Mouse (Mus musculus) liver, embryonic 13.5 days (tissue): ENCODE measurements around the gene Troap. TPM values are rescaled to one million over a fixed set of nuclear protein-coding genes. Genes with fewer than 3 reads are reported as not detected.
A peak's percentile ranks its signal among the peaks of the same experiment; 100 is the strongest.
"Not testable (repeated sequence)": the region's sequence is repeated elsewhere in the genome, so short reads cannot be mapped to it uniquely, and the experiment has no call there.

Experiments used
- ATAC-seq: fragments of 200-750 bp; cut with Nextera tagmentation; 2 replicates; pipeline ENCODE4 v1.8.0; 2017; ENCODE audit warnings: low read depth, mild to moderate bottlenecking, moderate number of reproducible peaks, moderate library complexity
- DNase-seq: peaks from one replicate; pipeline ENCODE4 v3.0.0; 2022
- H3K27ac ChIP-seq: fragments of 300-500 bp; sonication (generic); 2 replicates; pipeline ENCODE4 v1.5.1; 2015; ENCODE audit warnings: moderate library complexity, mild to moderate bottlenecking, inconsistent platforms
- H3K27me3 ChIP-seq: fragments of 300-500 bp; sonication (generic); 2 replicates; pipeline ENCODE4 v1.6.1; 2015; ENCODE audit warnings: mild to moderate bottlenecking, inconsistent platforms
- H3K36me3 ChIP-seq: fragments of 300-500 bp; sonication (generic); 2 replicates; pipeline ENCODE4 v1.6.1; 2015; ENCODE audit warnings: mild to moderate bottlenecking, inconsistent platforms
- H3K4me1 ChIP-seq: fragments of 300-500 bp; sonication (generic); replicated peaks from 2 replicates; pipeline ENCODE4 v1.6.1; 2015; ENCODE audit warnings: inconsistent platforms
- H3K4me2 ChIP-seq: fragments of 300-500 bp; sonication (generic); 2 replicates; pipeline ENCODE4 v1.6.1; 2015; ENCODE audit warnings: inconsistent platforms, mild to moderate bottlenecking, moderate library complexity
- H3K4me3 ChIP-seq: fragments of 300-500 bp; sonication (generic); replicated peaks from 2 replicates; pipeline ENCODE4 v1.5.1; 2015; ENCODE audit warnings: mild to moderate bottlenecking, inconsistent platforms
- H3K9ac ChIP-seq: fragments of 300-500 bp; sonication (generic); 2 replicates; pipeline ENCODE4 v1.6.1; 2015; ENCODE audit warnings: mild to moderate bottlenecking, inconsistent platforms
- H3K9me3 ChIP-seq: fragments of 300-500 bp; sonication (generic); replicated peaks from 2 replicates; pipeline ENCODE4 v1.6.1; 2016; ENCODE audit warnings: inconsistent platforms
- WGBS: fragments of 180-500 bp; shearing (Covaris S2); methylation state at CpG from one replicate; pipeline ENCODE4 v1.1.7; 2015; ENCODE audit not compliant: insufficient replicate concordance; 5-methylcytosine and 5-hydroxymethylcytosine counted together
- polyA plus RNA-seq: library from polyadenylated mRNA; unstranded; fragments of >200 nt; fragmentation: Nextera tagmentation; extraction: Ambion mirVana; gene quantifications from 2 replicates; pipeline ENCODE4 v1.2.1, GENCODE M21; 2015

The Troap gene
- polyA plus RNA-seq, 1 experiment from 2014 or later = 14.5 TPM

DNA sequence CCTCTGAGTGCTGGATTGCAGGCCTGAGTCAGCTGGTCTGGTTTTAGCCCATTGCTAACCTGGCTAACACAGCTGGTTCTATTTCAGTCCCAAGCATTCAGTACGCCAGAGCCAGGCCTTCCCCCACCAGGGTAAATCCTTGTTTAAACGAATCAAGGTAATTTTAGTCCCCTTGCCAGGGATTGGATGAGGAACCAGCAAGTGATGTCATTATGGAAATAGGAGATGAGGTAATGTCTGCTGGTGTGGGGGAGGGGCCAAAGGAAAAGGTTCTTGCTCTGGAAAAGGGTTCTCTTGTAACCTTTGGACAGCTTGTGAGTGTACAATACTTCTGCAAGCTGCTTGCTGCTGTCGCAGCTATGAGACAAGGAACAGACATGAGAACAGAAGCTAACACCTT, 29.5 kb upstream of the Troap start:
- peaks cover 20% of the 10 kb centered on the region for H3K4me1 ChIP-seq
- WGBS = 62% methylated on average over 3 of the region's 3 CpGs
- ATAC-seq = no peak
- H3K36me3 ChIP-seq = no peaks in the 10 kb centered on the region
- no peak overlapping the region for H3K9ac ChIP-seq
- H3K4me3 ChIP-seq = no peak overlapping the region
- H3K9me3 ChIP-seq = no peaks in the 10 kb centered on the region
- no peak for DNase-seq
- peaks cover 10% of the 10 kb centered on the region; the same call in 1 of the 2 replicates for H3K27me3 ChIP-seq
- H3K27ac ChIP-seq = no peak overlapping the region
- H3K4me2 ChIP-seq = no peak overlapping the region

DNA sequence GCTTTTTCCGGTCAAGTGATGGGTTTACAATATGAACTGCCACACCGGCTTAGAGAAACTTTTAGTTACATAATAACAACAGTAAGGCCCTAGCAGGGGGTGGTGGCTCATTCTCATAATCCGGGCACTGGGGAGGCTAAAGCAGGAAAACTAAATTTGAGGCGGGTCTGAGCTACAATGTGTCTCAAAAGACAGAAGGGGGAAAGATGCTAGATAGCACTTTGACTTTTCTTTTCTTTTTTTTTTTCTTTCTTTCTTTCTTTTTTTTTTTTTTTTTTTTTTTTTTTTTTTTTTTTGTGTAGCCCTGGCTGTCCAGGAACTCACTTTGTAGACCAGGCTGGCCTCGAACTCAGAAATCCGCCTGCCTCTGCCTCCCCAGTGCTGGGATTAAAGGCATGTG, 28.6 kb upstream of the Troap start:
- peaks cover 15% of the 10 kb centered on the region for H3K27me3 ChIP-seq
- not testable (repeated sequence) for H3K4me3 ChIP-seq, H3K36me3 ChIP-seq, ATAC-seq, H3K4me2 ChIP-seq, H3K9me3 ChIP-seq, DNase-seq, H3K27ac ChIP-seq, H3K9ac ChIP-seq
- WGBS = 64% methylated on average over 6 of the region's 6 CpGs
- H3K4me1 ChIP-seq = peaks cover 14% of the 10 kb centered on the region

DNA sequence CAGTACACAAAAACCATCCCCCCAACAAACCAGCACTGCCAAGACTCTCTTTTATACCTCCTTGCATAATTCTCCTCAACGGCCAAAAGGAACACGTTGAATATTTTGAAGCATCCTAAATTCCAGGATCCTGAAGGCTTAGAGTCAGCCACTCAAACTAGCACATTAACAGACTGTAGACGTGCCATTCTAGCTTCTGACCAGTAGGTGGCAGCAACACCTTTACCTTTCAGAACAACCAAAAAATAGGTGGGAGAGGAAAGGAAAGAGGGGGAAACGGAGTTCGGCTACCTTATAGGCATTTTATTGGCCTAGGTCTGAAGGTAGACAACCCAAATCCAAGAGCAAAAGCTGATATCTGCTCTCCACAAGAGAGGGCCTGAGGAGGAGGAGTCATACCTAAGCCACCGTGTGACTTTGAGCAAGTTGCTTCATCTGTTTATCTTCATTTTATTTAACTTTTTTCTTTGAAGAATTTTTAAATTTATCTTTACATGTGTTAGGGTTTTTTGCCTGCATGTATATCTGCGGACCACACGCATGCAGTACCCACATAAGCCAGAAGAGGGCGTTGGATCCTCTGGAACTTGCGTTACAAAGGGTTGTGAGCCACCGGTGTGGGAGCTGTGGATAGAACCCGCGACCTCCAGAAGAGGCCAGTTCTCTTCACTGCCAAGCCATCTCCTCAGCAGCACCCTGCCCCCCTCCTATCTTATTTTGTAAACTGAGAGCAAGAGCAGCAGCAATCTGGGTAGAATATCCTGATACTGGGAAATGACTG, 24.7 kb upstream of the Troap start:
- Histone ChIP-seq H3K27me3 (peaks cover 49% of the 10 kb centered on the region), H3K4me1 (0 out of 2 replicates have a peak, but pooled peaks cover 7% of the 10 kb centered on the region), H3K9me3 (no peaks in the 10 kb centered on the region)

DNA sequence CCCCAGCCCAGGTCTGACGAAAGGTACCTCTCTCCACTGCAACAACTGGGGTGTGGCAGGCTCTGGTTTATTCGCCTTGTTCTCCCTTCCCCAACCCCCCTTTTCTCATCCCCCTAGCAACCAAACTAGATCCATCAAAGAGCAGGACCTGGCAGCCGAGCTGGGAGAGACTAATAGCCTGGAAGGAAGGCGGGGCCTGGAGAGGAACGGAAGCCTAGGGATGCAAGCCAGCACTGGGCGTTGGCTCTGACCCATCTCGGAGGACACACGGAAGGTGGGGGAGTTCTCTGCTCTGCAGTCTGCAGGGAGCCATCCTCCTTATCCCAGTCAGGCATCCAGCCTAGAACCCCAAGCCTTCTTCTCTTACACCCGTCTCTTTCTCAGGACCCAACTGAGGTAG, 21.0 kb upstream of the Troap start:
- peaks cover 79% of the 10 kb centered on the region for H3K27me3 ChIP-seq
- ATAC-seq (no peak), DNase-seq (no peak)
- H3K4me1 ChIP-seq = peaks cover 18% of the 10 kb centered on the region
- H3K27ac ChIP-seq = no peak overlapping the region
- no peak overlapping the region for H3K4me3 ChIP-seq
- no peak overlapping the region for H3K4me2 ChIP-seq
- H3K9ac ChIP-seq = no peak overlapping the region
- no peaks in the 10 kb centered on the region for H3K36me3 ChIP-seq
- no peaks in the 10 kb centered on the region for H3K9me3 ChIP-seq
- 23% methylated on average over 9 of the region's 9 CpGs for WGBS

More for the DNA sequence above, 24.7 kb upstream of the Troap start:
- H3K4me2 ChIP-seq = no peak overlapping the region
- H3K9ac ChIP-seq = no peak overlapping the region
- no peak overlapping the region for H3K4me3 ChIP-seq
- 25% methylated on average over 13 of the region's 13 CpGs for WGBS
- ATAC-seq (no peak), DNase-seq (no peak)
- no peak overlapping the region for H3K27ac ChIP-seq
- H3K36me3 ChIP-seq = no peaks in the 10 kb centered on the region

DNA sequence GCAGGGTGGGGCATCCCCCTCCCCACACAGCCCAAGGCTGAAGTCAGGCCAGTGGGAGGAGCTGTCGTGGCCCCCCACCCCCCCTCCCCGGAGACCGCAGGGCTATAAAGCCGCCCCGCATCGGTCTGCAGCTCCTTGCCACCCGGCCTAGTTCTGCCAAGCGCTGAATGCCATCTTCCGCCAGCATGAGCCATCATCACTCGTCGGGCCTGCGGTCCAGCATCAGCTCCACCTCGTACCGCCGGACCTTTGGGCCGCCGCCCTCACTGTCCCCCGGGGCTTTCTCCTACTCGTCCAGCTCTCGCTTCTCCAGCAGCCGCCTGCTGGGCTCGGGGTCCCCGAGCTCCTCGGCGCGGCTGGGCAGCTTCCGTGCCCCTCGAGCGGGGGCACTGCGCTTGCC, 19.3 kb upstream of the Troap start, which contains the start of gene Prph:
TSS of gene Prph (plus strand) at position 135 of the 400 bp plus-strand sequence.
- ATAC-seq = no peak
- Histone ChIP-seq H3K9ac (no peak within 1 kb of the TSS), H3K4me2 (peak within 1 kb of the TSS; percentile 50), H3K27ac (no peak within 1 kb of the TSS), H3K4me3 (peak within 1 kb of the TSS; percentile 39), H3K27me3 (peaks cover 96% of the 10 kb centered on the region), H3K9me3 (no peaks in the 10 kb centered on the region), H3K4me1 (peaks cover 18% of the 10 kb centered on the region), H3K36me3 (no peaks in the 10 kb centered on the region)
- WGBS = 4% methylated on average over 30 of the region's 30 CpGs
- DNase-seq = no peak

DNA sequence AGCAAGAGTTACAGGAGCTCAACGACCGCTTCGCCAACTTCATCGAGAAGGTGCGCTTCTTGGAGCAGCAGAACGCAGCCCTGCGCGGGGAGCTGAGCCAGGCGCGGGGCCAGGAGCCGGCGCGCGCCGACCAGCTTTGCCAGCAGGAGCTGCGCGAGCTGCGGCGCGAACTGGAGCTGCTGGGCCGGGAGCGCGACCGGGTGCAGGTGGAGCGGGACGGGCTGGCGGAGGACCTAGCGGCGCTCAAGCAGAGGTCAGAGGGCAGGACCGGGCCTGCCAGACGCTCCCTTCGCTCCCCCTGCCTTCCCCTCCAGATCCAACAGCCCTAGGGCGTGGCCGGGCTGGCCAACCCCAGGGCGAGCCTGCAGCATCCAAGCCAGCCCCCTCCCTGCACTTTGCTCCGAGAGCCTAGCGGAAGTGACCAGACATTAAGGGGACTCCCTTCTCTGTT, 18.8 kb upstream of the Troap start:
- Histone ChIP-seq H3K9ac (no peak overlapping the region), H3K4me2 (peak overlapping the region; percentile 50), H3K4me1 (peaks cover 15% of the 10 kb centered on the region), H3K27ac (no peak overlapping the region), H3K27me3 (peaks cover 98% of the 10 kb centered on the region), H3K9me3 (no peaks in the 10 kb centered on the region), H3K36me3 (no peaks in the 10 kb centered on the region), H3K4me3 (peak overlapping the region; percentile 39)
- DNase-seq (no peak), ATAC-seq (peak; percentile 37)
- WGBS = under 1% methylated on average over 37 of the region's 37 CpGs

DNA sequence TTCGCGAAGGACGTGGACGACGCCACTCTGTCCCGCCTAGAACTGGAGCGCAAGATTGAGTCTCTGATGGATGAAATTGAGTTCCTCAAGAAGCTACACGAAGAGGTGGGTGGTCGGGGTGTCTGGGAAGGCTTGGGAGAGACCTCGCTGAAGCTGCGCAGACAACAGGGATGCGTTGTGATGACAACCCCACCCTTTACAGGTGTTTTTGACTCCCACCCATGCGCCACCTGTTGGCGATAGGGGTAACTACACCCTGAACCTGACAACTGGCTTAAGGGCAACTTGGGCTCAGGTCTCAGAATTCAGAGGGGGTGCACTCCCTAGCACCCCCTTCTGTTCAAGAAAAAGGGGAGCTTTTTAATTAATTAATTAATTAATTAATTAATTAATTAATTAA, 18.0 kb upstream of the Troap start:
- 8% methylated on average over 14 of the region's 14 CpGs for WGBS
- Histone ChIP-seq H3K4me3 (peak overlapping the region; percentile 39; the same call in 1 of the 2 replicates), H3K4me1 (peaks cover 15% of the 10 kb centered on the region), H3K4me2 (no peak overlapping the region), H3K36me3 (no peaks in the 10 kb centered on the region), H3K9ac (no peak overlapping the region), H3K27me3 (peaks cover 94% of the 10 kb centered on the region), H3K27ac (no peak overlapping the region), H3K9me3 (no peaks in the 10 kb centered on the region)
- DNase-seq (no peak), ATAC-seq (peak; percentile 18; the same call in 1 of the 2 replicates)

DNA sequence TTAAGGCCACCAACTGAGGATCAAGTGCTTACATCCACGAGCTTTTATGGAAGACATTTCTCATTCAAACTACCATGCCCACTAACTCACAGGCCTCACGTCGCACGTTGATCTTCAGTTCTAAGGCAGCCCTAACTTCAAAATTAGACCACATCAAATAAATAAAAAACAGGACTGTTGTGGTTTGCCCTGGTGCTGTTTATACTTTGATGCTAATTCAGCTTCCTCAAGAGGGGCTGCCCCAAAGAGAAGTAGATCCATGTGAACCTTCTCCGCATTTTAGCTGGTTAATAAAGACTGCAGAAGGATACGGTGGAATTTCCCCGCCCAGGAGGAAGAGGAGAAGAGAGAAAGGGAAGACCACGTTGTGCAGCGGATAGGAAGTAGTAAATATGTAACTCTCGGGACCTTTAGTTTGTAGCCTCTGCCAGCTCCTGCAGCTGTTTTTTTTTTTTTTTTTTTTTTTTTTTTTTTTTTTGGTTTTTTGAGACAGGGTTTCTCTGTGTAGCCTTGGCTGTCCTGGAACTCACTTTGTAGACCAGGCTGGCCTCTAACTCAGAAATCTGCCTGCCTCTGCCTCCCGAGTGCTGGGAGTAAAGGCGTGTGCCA, 8.7 kb upstream of the Troap start:
- no peaks in the 10 kb centered on the region for H3K9me3 ChIP-seq
- H3K36me3 ChIP-seq = no peaks in the 10 kb centered on the region
- 62% methylated on average over 12 of the region's 12 CpGs for WGBS
- ATAC-seq = no peak
- no peak for DNase-seq
- H3K27ac ChIP-seq = no peak overlapping the region
- H3K9ac ChIP-seq = no peak overlapping the region
- H3K4me3 ChIP-seq = no peak overlapping the region
- peaks cover 61% of the 10 kb centered on the region for H3K27me3 ChIP-seq
- H3K4me2 ChIP-seq = no peak overlapping the region
- no peaks in the 10 kb centered on the region for H3K4me1 ChIP-seq

DNA sequence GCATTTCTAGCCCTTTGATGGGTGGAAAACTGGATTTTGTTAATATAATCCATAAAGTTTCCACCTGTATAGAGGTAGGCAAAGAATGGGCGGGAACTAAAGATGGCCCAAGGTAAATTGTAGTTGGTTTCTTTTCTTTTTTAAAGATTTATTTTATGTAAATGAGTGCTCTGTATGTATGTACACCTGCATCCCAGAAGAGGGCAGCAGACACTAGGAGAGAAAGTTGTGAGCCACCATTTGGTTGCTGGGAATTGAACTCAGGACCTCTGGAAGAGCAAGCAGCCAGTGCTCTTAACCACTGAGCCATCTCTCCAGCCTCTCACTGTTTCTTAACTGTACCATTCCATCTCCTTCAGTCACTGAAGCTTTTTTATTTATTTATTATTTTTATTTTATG, 2.4 kb upstream of the Troap start:
- no peaks in the 10 kb centered on the region for H3K9me3 ChIP-seq
- H3K4me2 ChIP-seq = no peak overlapping the region
- DNase-seq (no peak), ATAC-seq (no peak)
- H3K4me1 ChIP-seq = peaks cover 22% of the 10 kb centered on the region
- H3K9ac ChIP-seq = no peak overlapping the region
- H3K4me3 ChIP-seq = no peak overlapping the region
- H3K27ac ChIP-seq = no peak overlapping the region
- WGBS = 60% methylated on average over 1 of the region's 1 CpGs
- peaks cover 20% of the 10 kb centered on the region for H3K27me3 ChIP-seq
- peaks cover 6% of the 10 kb centered on the region for H3K36me3 ChIP-seq

DNA sequence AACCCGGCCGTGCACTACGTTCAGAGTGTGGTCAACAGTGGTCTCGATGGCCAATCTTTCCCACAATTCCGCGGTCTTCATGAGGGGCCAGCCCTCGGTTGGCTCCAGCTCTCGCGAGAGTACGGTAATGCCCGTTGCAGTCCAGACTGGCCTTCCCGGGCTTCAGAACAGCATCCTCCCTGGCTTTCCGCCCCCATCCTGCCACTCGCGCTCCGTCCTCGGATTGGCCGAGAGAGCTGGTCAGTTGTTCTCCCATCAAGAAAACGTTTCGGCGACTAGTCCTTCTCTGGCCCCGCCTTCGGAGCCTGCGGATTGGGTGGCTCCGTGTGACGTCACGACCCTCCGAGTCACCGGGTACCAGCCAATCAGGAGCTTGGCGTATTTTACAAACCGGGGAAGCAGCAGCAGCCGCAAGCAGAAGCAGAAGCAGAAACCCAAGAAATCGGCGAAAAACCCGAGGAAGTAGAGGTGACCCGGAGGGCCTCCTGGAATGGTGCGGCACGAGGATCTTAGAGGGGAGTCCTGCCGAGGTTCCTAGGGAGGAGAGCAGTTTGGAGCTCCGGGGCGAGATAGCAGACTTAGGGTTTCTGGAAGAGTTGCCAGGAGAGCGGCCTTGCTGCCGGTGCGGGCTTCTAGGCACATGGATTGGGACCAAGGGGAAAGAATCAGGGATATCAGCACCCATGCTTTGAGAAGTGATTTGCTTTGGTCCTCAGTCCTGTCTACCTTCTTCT, 392 bp downstream of the Troap start:
- H3K36me3 ChIP-seq = peaks cover 32% of the 10 kb centered on the region
- peak overlapping the region; percentile 75 for H3K4me3 ChIP-seq
- H3K4me1 ChIP-seq = peaks cover 40% of the 10 kb centered on the region
- DNase-seq = peak; percentile 96
- peak overlapping the region; percentile 92 for H3K4me2 ChIP-seq
- ATAC-seq = peak; percentile 92
- H3K9me3 ChIP-seq = no peaks in the 10 kb centered on the region
- WGBS = under 1% methylated on average over 44 of the region's 44 CpGs
- peak overlapping the region; percentile 84 for H3K9ac ChIP-seq
- H3K27me3 ChIP-seq = 0 out of 2 replicates have a peak, but pooled peaks cover 4% of the 10 kb centered on the region
- H3K27ac ChIP-seq = peak overlapping the region; percentile 87

DNA sequence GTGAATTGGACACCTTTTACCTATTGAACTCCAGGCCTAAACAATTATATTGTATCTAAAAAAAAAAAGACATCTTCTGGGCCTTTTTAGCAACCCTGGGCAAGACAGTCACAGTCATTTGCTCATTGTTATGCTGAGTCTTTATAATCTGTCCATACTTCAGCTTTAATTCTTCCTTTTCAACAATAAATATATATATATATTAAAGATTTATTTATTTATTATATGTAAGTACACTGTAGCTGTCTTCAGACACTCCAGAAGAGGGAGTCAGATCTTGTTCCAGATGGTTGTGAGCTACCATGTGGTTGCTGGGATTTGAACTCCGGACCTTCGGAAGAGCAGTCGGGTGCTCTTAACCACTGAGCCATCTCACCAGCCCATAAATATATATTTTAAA, 1.6 kb downstream of the Troap start:
- H3K9me3 ChIP-seq, H3K27me3 ChIP-seq, H3K27ac ChIP-seq, DNase-seq, ATAC-seq: not testable (repeated sequence)
- Histone ChIP-seq H3K36me3 (peaks cover 44% of the 10 kb centered on the region), H3K4me2 (peak overlapping the region; percentile 92), H3K4me1 (peaks cover 40% of the 10 kb centered on the region), H3K4me3 (peak overlapping the region; percentile 75), H3K9ac (peak overlapping the region; percentile 84)
- 95% methylated on average over 3 of the region's 3 CpGs for WGBS
